Mouse (Mus musculus) bone marrow macrophage, adult 2 months (primary cell): Measurements from ENCODE around the gene Rheb.

Experiments
- CTCF ChIP-seq: IDR thresholded peaks from 2 replicates; pipeline ENCODE4 v1.5.1; 2012; ENCODE audit warnings: low read depth, mild to moderate bottlenecking, low read length, moderate library complexity
- POLR2A ChIP-seq: IDR thresholded peaks from 2 replicates; pipeline ENCODE4 v1.6.1; 2012; ENCODE audit warnings: mild to moderate bottlenecking, low read depth, low read length, borderline replicate concordance

DNA sequence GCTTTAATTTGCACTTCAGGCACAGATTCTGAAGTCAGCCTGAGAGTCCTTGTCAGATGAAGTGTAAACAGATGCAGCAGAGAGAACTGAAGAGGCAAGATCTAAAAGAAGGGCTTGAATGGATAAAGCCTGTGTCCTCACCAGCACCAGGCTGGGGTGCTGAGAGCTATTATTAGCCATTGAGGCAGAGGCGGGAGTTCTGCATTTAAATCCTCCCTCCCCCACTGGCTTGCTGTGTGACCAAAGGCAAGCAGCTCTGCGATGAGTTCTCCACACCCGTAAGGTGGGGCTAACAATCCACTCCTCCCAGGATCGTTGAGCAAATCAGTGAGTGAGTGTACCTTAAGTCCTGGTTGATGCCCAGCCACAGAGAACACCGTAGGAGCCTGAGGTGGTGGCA, 61.4 kb downstream of the Rheb start:
- TF ChIP-seq CTCF: no peak
- no peak for TF ChIP-seq POLR2A
